Mouse (Mus musculus) midbrain, embryonic 15.5 days (tissue): ENCODE measurements around the gene Gmppa. TPM values are rescaled to one million over a fixed set of nuclear protein-coding genes. Genes with fewer than 3 reads are reported as not detected.

Experiments
- ATAC-seq: fragments of 200-750 bp; cut with Nextera tagmentation; replicated peaks from 2 replicates; pipeline ENCODE4 v1.8.0; 2017; ENCODE audit warnings: moderate TSS enrichment
- H3K27ac ChIP-seq: fragments of 300-500 bp; sonication (generic); 2 replicates; pipeline ENCODE4 v1.5.1; 2015; ENCODE audit warnings: mild to moderate bottlenecking, inconsistent platforms
- H3K27me3 ChIP-seq: fragments of 300-500 bp; sonication (generic); replicated peaks from 2 replicates; pipeline ENCODE4 v1.6.1; 2015; ENCODE audit warnings: inconsistent platforms
- H3K36me3 ChIP-seq: fragments of 300-500 bp; sonication (generic); replicated peaks from 2 replicates; pipeline ENCODE4 v1.6.1; 2015; ENCODE audit warnings: inconsistent platforms
- H3K4me1 ChIP-seq: fragments of 300-500 bp; sonication (generic); 2 replicates; pipeline ENCODE4 v1.6.1; 2015; ENCODE audit warnings: inconsistent platforms
- H3K4me2 ChIP-seq: fragments of 300-500 bp; sonication (generic); 2 replicates; pipeline ENCODE4 v1.6.1; 2015; ENCODE audit warnings: inconsistent platforms, mild to moderate bottlenecking, moderate library complexity
- H3K4me3 ChIP-seq: fragments of 300-500 bp; sonication (generic); 2 replicates; pipeline ENCODE4 v1.5.1; 2015; ENCODE audit warnings: mild to moderate bottlenecking, inconsistent platforms
- H3K9ac ChIP-seq: fragments of 300-500 bp; sonication (generic); 2 replicates; pipeline ENCODE4 v1.6.1; 2015; ENCODE audit warnings: mild to moderate bottlenecking, inconsistent platforms
- H3K9me3 ChIP-seq: fragments of 300-500 bp; sonication (generic); 2 replicates; pipeline ENCODE4 v1.6.1; 2016; ENCODE audit warnings: inconsistent platforms
- WGBS: fragments of 180-500 bp; shearing (Covaris S2); methylation state at CpG from one replicate; pipeline ENCODE4 v1.1.7; 2015; ENCODE audit warnings: mixed read lengths; 5-methylcytosine and 5-hydroxymethylcytosine counted together
- polyA plus RNA-seq: library from polyadenylated mRNA; unstranded; fragments of >200 nt; fragmentation: Nextera tagmentation; extraction: Ambion mirVana; gene quantifications from 2 replicates; pipeline ENCODE4 v1.2.1, GENCODE M21; 2015

The Gmppa gene
- polyA plus RNA-seq, 1 experiment from 2014 or later, result 98.7 TPM

GRCm38 (mm10) chr1:75405547-75405946 is 30.2 kb upstream of the Gmppa start:
- Histone ChIP-seq H3K9ac (no peak overlapping the region), H3K4me3 (no peak overlapping the region), H3K27me3 (no peaks in the 10 kb centered on the region), H3K4me1 (peaks cover 1% of the 10 kb centered on the region; the same call in 1 of the 2 replicates), H3K36me3 (peaks cover 29% of the 10 kb centered on the region; the same call in 1 of the 2 replicates), H3K27ac (no peak overlapping the region), H3K9me3 (no peaks in the 10 kb centered on the region), H3K4me2 (no peak overlapping the region)
- ATAC-seq, result no peak
- 56% methylated on average over 3 of the region's 3 CpGs for WGBS

- Histone ChIP-seq H3K4me2 (no peak overlapping the region), H3K9ac (no peak overlapping the region), H3K36me3 (peaks cover 29% of the 10 kb centered on the region; the same call in 1 of the 2 replicates), H3K4me3 (no peak overlapping the region), H3K4me1 (no peaks in the 10 kb centered on the region), H3K9me3 (no peaks in the 10 kb centered on the region), H3K27me3 (no peaks in the 10 kb centered on the region), H3K27ac (no peak overlapping the region)
- no peak for ATAC-seq
- WGBS, result 93% methylated on average over 15 of the region's 15 CpGs
Measured at GRCm38 (mm10) chr1:75406173-75406572, 29.6 kb upstream of the Gmppa start.

GRCm38 (mm10) chr1:75407056-75407455 is 28.7 kb upstream of the Gmppa start:
- H3K27me3 ChIP-seq, result no peaks in the 10 kb centered on the region
- H3K36me3 ChIP-seq, result peaks cover 20% of the 10 kb centered on the region; the same call in 1 of the 2 replicates
- H3K4me2 ChIP-seq, result no peak overlapping the region
- H3K9ac ChIP-seq, result no peak overlapping the region
- WGBS, result 93% methylated on average over 9 of the region's 9 CpGs
- H3K27ac ChIP-seq, result no peak overlapping the region
- no peak for ATAC-seq
- no peaks in the 10 kb centered on the region for H3K9me3 ChIP-seq
- no peaks in the 10 kb centered on the region for H3K4me1 ChIP-seq
- H3K4me3 ChIP-seq, result no peak overlapping the region

GRCm38 (mm10) chr1:75408210-75408609 is 27.5 kb upstream of the Gmppa start:
- no peaks in the 10 kb centered on the region for H3K9me3 ChIP-seq
- no peak overlapping the region for H3K4me3 ChIP-seq
- H3K4me1 ChIP-seq, result no peaks in the 10 kb centered on the region
- no peak overlapping the region for H3K4me2 ChIP-seq
- no peaks in the 10 kb centered on the region for H3K27me3 ChIP-seq
- H3K27ac ChIP-seq, result no peak overlapping the region
- 0 out of 2 replicates have a peak, but pooled peaks cover 9% of the 10 kb centered on the region for H3K36me3 ChIP-seq
- H3K9ac ChIP-seq, result no peak overlapping the region
- ATAC-seq, result no peak
- 77% methylated on average over 4 of the region's 4 CpGs for WGBS

- WGBS, result 90% methylated on average over 7 of the region's 7 CpGs
- no peak for ATAC-seq
- no peaks in the 10 kb centered on the region for H3K4me1 ChIP-seq
Measured at GRCm38 (mm10) chr1:75409950-75410349, 25.8 kb upstream of the Gmppa start.

GRCm38 (mm10) chr1:75412196-75412595 is 23.5 kb upstream of the Gmppa start:
- 95% methylated on average over 3 of the region's 3 CpGs for WGBS
- H3K4me3 ChIP-seq, result no peak overlapping the region
- ATAC-seq, result no peak

More at GRCm38 (mm10) chr1:75409950-75410349, 25.8 kb upstream of the Gmppa start:
- Histone ChIP-seq H3K9ac (no peak overlapping the region), H3K4me3 (no peak overlapping the region), H3K27me3 (no peaks in the 10 kb centered on the region), H3K36me3 (0 out of 2 replicates have a peak, but pooled peaks cover 4% of the 10 kb centered on the region), H3K4me2 (no peak overlapping the region), H3K27ac (no peak overlapping the region), H3K9me3 (no peaks in the 10 kb centered on the region)

GRCm38 (mm10) chr1:75413749-75414148 is 22.0 kb upstream of the Gmppa start:
- no peak overlapping the region for H3K9ac ChIP-seq
- ATAC-seq, result no peak
- no peaks in the 10 kb centered on the region for H3K36me3 ChIP-seq
- 49% methylated on average over 3 of the region's 3 CpGs for WGBS
- H3K4me2 ChIP-seq, result no peak overlapping the region
- H3K9me3 ChIP-seq, result no peaks in the 10 kb centered on the region
- H3K27ac ChIP-seq, result no peak overlapping the region
- H3K4me1 ChIP-seq, result no peaks in the 10 kb centered on the region
- no peak overlapping the region for H3K4me3 ChIP-seq
- no peaks in the 10 kb centered on the region for H3K27me3 ChIP-seq

More at GRCm38 (mm10) chr1:75412196-75412595, 23.5 kb upstream of the Gmppa start:
- H3K27me3 ChIP-seq, result no peaks in the 10 kb centered on the region
- no peaks in the 10 kb centered on the region for H3K9me3 ChIP-seq
- no peak overlapping the region for H3K27ac ChIP-seq
- no peak overlapping the region for H3K9ac ChIP-seq
- no peak overlapping the region for H3K4me2 ChIP-seq
- no peaks in the 10 kb centered on the region for H3K4me1 ChIP-seq
- H3K36me3 ChIP-seq, result no peaks in the 10 kb centered on the region

- Histone ChIP-seq H3K4me3 (peak overlapping the region; percentile 33), H3K4me1 (peaks cover 21% of the 10 kb centered on the region), H3K4me2 (peak overlapping the region; percentile 53), H3K36me3 (no peaks in the 10 kb centered on the region), H3K9ac (no peak overlapping the region), H3K27ac (no peak overlapping the region), H3K27me3 (peaks cover 44% of the 10 kb centered on the region), H3K9me3 (no peaks in the 10 kb centered on the region)
- WGBS, result 5% methylated on average over 20 of the region's 20 CpGs
- ATAC-seq, result peak; percentile 22; the same call in 1 of the 2 replicates
Measured at GRCm38 (mm10) chr1:75421794-75422193, 13.9 kb upstream of the Gmppa start.

- no peak overlapping the region for H3K27ac ChIP-seq
Measured at GRCm38 (mm10) chr1:75422216-75422822, 13.4 kb upstream of the Gmppa start.

GRCm38 (mm10) chr1:75422823-75423471 is 12.8 kb upstream of the Gmppa start:
- Histone ChIP-seq H3K4me1 (peaks cover 21% of the 10 kb centered on the region), H3K36me3 (no peaks in the 10 kb centered on the region), H3K27me3 (peaks cover 44% of the 10 kb centered on the region), H3K4me2 (peak overlapping the region; percentile 53), H3K9ac (peak overlapping the region; percentile 25; the same call in 1 of the 2 replicates), H3K4me3 (peak overlapping the region; percentile 33), H3K27ac (peak overlapping the region; percentile 10; the same call in 1 of the 2 replicates), H3K9me3 (no peaks in the 10 kb centered on the region)
- WGBS, result under 1% methylated on average over 70 of the region's 71 CpGs
- peak; percentile 43 for ATAC-seq

More at GRCm38 (mm10) chr1:75422216-75422822, 13.4 kb upstream of the Gmppa start:
- H3K4me3 ChIP-seq, result peak overlapping the region; percentile 33
- WGBS, result 5% methylated on average over 32 of the region's 32 CpGs
- peak overlapping the region; percentile 53 for H3K4me2 ChIP-seq
- peaks cover 21% of the 10 kb centered on the region for H3K4me1 ChIP-seq
- H3K9ac ChIP-seq, result peak overlapping the region; percentile 25; the same call in 1 of the 2 replicates
- no peaks in the 10 kb centered on the region for H3K36me3 ChIP-seq
- peak; percentile 28; the same call in 1 of the 2 replicates for ATAC-seq
- no peaks in the 10 kb centered on the region for H3K9me3 ChIP-seq
- H3K27me3 ChIP-seq, result peaks cover 44% of the 10 kb centered on the region

- no peak for ATAC-seq
- no peak overlapping the region for H3K9ac ChIP-seq
- WGBS, result 42% methylated on average over 11 of the region's 11 CpGs
- H3K27me3 ChIP-seq, result peaks cover 44% of the 10 kb centered on the region
- H3K4me3 ChIP-seq, result no peak overlapping the region
- peaks cover 21% of the 10 kb centered on the region for H3K4me1 ChIP-seq
- H3K36me3 ChIP-seq, result no peaks in the 10 kb centered on the region
- peak overlapping the region; percentile 53 for H3K4me2 ChIP-seq
- no peak overlapping the region for H3K27ac ChIP-seq
- no peaks in the 10 kb centered on the region for H3K9me3 ChIP-seq
Measured at GRCm38 (mm10) chr1:75423780-75424390, 11.8 kb upstream of the Gmppa start.

GRCm38 (mm10) chr1:75425796-75426471 is 9.8 kb upstream of the Gmppa start:
- Histone ChIP-seq H3K9me3 (no peaks in the 10 kb centered on the region), H3K4me3 (no peak overlapping the region), H3K27me3 (peaks cover 34% of the 10 kb centered on the region), H3K9ac (no peak overlapping the region), H3K27ac (no peak overlapping the region), H3K4me2 (no peak overlapping the region), H3K36me3 (no peaks in the 10 kb centered on the region), H3K4me1 (peaks cover 21% of the 10 kb centered on the region)
- 33% methylated on average over 10 of the region's 10 CpGs for WGBS
- no peak for ATAC-seq
